Mouse (Mus musculus) heart, adult 2 months (tissue): ENCODE measurements at regions not wholly inside any gene's neighbourhood (a gene's known extent, or its start where the extent isn't known, plus 50 kb on each side); places are given as distances from the start of the nearest gene placed in this dataset.

Experiments used
- DNase-seq, 2 experiments: peaks; one replicate each; pipeline ENCODE4 v3.0.0; 2021
- H3K27ac ChIP-seq: fragments of 200-600 bp; 2 replicates; pipeline ENCODE4 v1.8.1; 2022
- H3K27me3 ChIP-seq: fragments of 200-500 bp; 2 replicates; pipeline ENCODE4 v1.6.1; 2012; ENCODE audit warnings: mild to moderate bottlenecking, low read length, inconsistent platforms, mixed read lengths; ENCODE audit not compliant: control insufficient read depth, insufficient read depth
- H3K36me3 ChIP-seq: fragments of 200-500 bp; 2 replicates; pipeline ENCODE4 v1.6.1; 2012; ENCODE audit warnings: low read length, inconsistent platforms; ENCODE audit not compliant: control insufficient read depth, insufficient read depth
- H3K4me1 ChIP-seq: fragments of 200-500 bp; 2 replicates; pipeline ENCODE4 v1.6.1; 2011; ENCODE audit warnings: low read length; ENCODE audit not compliant: control insufficient read depth, insufficient read depth
- H3K4me3 ChIP-seq: fragments of 200-600 bp; 2 replicates; pipeline ENCODE4 v1.8.1; 2022
- H3K79me2 ChIP-seq: fragments of 200-500 bp; replicated peaks from 2 replicates; pipeline ENCODE4 v1.6.1; 2012; ENCODE audit warnings: mild to moderate bottlenecking, inconsistent platforms, low read length, moderate library complexity, mixed read lengths; ENCODE audit not compliant: control insufficient read depth, insufficient read depth
- H3K9ac ChIP-seq: fragments of 200-500 bp; 2 replicates; pipeline ENCODE4 v1.6.1; 2012; ENCODE audit warnings: low read depth, mild to moderate bottlenecking, control low read depth, inconsistent platforms, low read length, mixed read lengths
- CTCF ChIP-seq: fragments of 200-600 bp; IDR thresholded peaks from 2 replicates; pipeline ENCODE4 v1.8.1; 2022; ENCODE audit warnings: antibody characterized with exemption, mild to moderate bottlenecking, moderate library complexity
- EP300 ChIP-seq: fragments of 200-500 bp; IDR thresholded peaks from 2 replicates; pipeline ENCODE4 v1.6.1; 2011; ENCODE audit warnings: low read depth, low read length, control low read depth; ENCODE audit not compliant: insufficient read depth
- POLR2A ChIP-seq: fragments of 200-500 bp; IDR thresholded peaks from 2 replicates; pipeline ENCODE4 v1.6.1; 2011; ENCODE audit warnings: mild to moderate bottlenecking, low read depth, low read length, control low read depth; ENCODE audit not compliant: insufficient read depth
- WGBS: fragments of 180-500 bp; shearing (Covaris S2); methylation state at CpG from one replicate; pipeline ENCODE4 v1.1.7; 2018; 5-methylcytosine and 5-hydroxymethylcytosine counted together
- intact Hi-C: fragments of 180-260 bp; cut with DNase I; formaldehyde crosslinking; loops from one replicate; pipeline ENCODE4 v1.15.1; 2025

DNA sequence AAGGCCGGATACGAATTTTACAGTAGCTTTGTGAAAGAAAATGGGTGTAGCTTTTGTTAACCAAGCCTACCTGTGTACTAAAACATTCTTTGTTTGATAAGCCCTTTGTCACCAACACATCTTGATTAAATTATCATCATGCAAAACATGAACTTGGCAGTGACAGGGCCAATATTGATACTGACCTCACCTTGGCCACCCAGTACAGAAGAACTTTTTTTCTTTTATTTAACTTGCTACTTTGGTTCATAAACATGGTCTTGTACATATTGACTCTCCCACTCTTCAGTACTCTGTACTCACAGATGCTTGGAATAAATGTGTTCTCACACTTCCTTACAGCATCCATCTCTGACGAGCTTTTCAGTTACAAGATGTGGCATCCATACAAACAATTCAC, 570.0 kb upstream of the Klf4 start:
- 87% methylated on average over 3 of the region's 3 CpGs for WGBS
- TF ChIP-seq EP300 (no peak), POLR2A (no peak), CTCF (no peak)
- intact Hi-C loops = no loop called here

DNA sequence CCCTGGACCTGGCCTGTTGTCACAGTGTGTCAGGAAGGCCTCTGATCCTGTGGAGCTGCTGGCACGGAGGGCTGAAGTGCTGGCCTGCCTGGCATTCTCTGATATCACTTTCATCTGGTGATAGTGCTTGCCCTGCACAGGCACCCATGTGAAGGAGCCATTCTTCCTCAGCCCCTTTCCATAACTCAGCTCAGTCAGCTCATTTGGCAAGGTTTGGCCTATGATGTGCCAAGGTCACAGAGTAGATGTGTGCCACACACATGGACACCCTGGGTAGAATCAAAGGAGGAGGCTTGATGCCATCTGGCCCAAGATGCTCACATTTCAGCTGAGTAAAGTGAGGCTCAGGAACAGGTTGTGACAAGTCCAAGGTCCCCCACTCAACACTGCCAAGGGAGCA, 558.5 kb upstream of the Klf4 start:
- H3K79me2 ChIP-seq = no peaks in the 10 kb centered on the region
- no peaks in the 10 kb centered on the region for H3K27me3 ChIP-seq
- no peaks in the 10 kb centered on the region for H3K36me3 ChIP-seq
- peak in 1 of 2 experiments; percentile 16 for DNase-seq
- peak; percentile 30; the same call in 1 of the 2 replicates for TF ChIP-seq EP300
- TF ChIP-seq POLR2A = no peak
- no peak for TF ChIP-seq CTCF
- no peak overlapping the region for H3K4me3 ChIP-seq
- intact Hi-C loops = no loop called here
- no peak overlapping the region for H3K27ac ChIP-seq
- peaks cover 3% of the 10 kb centered on the region; the same call in 1 of the 2 replicates for H3K4me1 ChIP-seq
- no peak overlapping the region for H3K9ac ChIP-seq
- WGBS = 63% methylated on average over 1 of the region's 1 CpGs

More for the DNA sequence above, 570.0 kb upstream of the Klf4 start:
- H3K36me3 ChIP-seq = no peaks in the 10 kb centered on the region
- H3K27me3 ChIP-seq = no peaks in the 10 kb centered on the region
- DNase-seq = no peak
- no peaks in the 10 kb centered on the region for H3K4me1 ChIP-seq
- H3K4me3 ChIP-seq = no peak overlapping the region
- H3K9ac ChIP-seq = no peak overlapping the region
- H3K79me2 ChIP-seq = no peaks in the 10 kb centered on the region
- H3K27ac ChIP-seq = no peak overlapping the region

DNA sequence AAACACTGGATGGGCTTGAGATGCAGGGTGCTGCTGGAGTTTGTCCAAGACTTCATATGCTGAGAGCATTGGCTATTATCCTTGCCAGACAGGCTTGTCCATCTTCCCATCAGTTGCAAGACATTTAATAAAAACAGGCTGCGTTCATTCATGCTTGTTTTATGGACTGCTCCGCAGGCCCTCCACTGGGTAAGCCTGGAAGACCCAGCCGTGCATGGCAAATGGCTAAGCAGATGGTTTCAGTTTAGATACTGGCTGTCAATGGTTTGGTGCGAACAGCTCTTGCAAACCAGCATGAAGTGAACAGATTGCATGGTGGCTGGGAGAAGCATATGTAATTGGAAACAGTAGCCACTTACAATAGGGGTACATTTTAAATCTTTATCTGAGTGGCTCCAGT, 556.4 kb upstream of the Klf4 start:
- no peak for DNase-seq

DNA sequence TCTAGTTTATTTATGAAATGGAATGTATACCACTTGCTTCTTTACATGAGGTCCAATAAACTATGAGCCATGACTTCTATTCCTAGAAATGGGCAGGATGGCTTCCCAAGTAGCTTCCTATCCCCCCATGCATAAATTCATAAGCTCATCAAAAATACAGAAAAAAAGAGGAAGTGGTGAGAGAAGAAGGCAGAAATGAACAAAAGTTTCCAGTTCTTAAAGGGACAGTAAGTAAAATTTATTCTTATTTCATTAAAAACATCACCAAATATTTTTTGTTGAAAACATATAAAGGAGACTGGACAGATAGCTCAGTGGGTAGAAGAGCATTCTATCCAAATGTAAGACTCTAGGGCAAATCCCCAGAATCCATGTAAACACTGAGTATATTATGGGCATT, 554.0 kb upstream of the Klf4 start:
- intact Hi-C loops = no loop called here
- DNase-seq = no peak
- no peak overlapping the region for H3K4me3 ChIP-seq
- no peak overlapping the region for H3K27ac ChIP-seq
- H3K9ac ChIP-seq = no peak overlapping the region
- H3K36me3 ChIP-seq = no peaks in the 10 kb centered on the region
- H3K79me2 ChIP-seq = no peaks in the 10 kb centered on the region
- H3K4me1 ChIP-seq = peaks cover 3% of the 10 kb centered on the region; the same call in 1 of the 2 replicates
- H3K27me3 ChIP-seq = no peaks in the 10 kb centered on the region
- TF ChIP-seq CTCF (no peak), POLR2A (no peak)

More for the DNA sequence above, 556.4 kb upstream of the Klf4 start:
- H3K4me1 ChIP-seq = peaks cover 3% of the 10 kb centered on the region; the same call in 1 of the 2 replicates
- 80% methylated on average over 4 of the region's 4 CpGs for WGBS
- H3K27me3 ChIP-seq = no peaks in the 10 kb centered on the region
- TF ChIP-seq EP300 (no peak), CTCF (no peak), POLR2A (no peak)
- H3K79me2 ChIP-seq = no peaks in the 10 kb centered on the region
- H3K9ac ChIP-seq = no peak overlapping the region
- intact Hi-C loops = no loop called here
- H3K27ac ChIP-seq = no peak overlapping the region
- H3K36me3 ChIP-seq = no peaks in the 10 kb centered on the region
- no peak overlapping the region for H3K4me3 ChIP-seq

DNA sequence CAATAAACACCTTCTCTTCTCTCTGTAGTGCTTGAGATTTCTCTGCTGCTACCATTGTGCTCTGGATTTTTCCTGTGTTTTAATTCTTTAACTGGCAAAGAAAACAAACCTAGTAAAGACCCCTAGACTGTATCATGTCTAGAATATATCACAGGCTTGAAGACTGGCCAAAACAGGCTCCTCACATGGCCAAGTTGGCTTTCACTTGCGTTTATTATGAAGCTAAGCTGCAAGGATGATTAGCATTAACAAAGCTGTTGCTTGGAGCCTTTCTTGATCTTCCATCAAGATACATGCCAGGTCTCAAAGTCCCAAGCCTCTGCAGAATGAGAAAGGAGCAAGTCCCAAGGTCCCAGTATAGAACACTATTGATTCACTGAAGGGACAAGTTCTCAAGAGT, 551.9 kb upstream of the Klf4 start:
- no peak for DNase-seq
- no peaks in the 10 kb centered on the region for H3K79me2 ChIP-seq
- TF ChIP-seq CTCF (no peak), POLR2A (no peak), EP300 (no peak)
- no peak overlapping the region for H3K4me3 ChIP-seq
- no peaks in the 10 kb centered on the region for H3K36me3 ChIP-seq
- H3K27ac ChIP-seq = no peak overlapping the region
- intact Hi-C loops = no loop called here
- WGBS = 65% methylated on average over 1 of the region's 1 CpGs
- H3K4me1 ChIP-seq = no peaks in the 10 kb centered on the region
- no peak overlapping the region for H3K9ac ChIP-seq
- H3K27me3 ChIP-seq = no peaks in the 10 kb centered on the region

DNA sequence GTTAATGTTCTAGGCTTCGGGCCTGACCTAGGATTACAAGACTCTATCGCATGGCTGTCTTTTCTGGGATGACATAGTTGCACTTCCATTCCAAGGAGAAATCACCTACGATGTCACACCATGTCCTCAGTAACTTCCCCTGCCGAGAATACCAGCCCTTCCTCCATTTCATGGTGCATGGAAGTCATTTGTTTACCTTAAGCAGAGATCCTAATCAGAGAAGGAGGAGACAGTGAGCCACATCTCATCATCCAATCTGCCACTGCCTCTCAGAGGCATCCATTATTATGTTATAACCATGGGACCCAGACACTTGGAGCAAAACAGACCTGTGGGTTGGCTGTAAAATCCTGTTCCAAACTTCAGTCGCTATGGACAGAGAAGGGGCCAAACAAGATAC, 550.1 kb upstream of the Klf4 start:
- Histone ChIP-seq H3K79me2 (no peaks in the 10 kb centered on the region), H3K9ac (no peak overlapping the region), H3K4me3 (no peak overlapping the region), H3K4me1 (no peaks in the 10 kb centered on the region), H3K36me3 (no peaks in the 10 kb centered on the region), H3K27me3 (no peaks in the 10 kb centered on the region), H3K27ac (no peak overlapping the region)
- WGBS = 79% methylated on average over 5 of the region's 5 CpGs
- no peak for TF ChIP-seq POLR2A
- no peak for TF ChIP-seq CTCF
- no peak for TF ChIP-seq EP300
- intact Hi-C loops = no loop called here
- DNase-seq = no peak
